Mouse (Mus musculus) liver, adult 2 months (tissue): ENCODE data around the gene Il1b.

ENCODE experiments used
- CTCF ChIP-seq: fragments of 200-500 bp; IDR thresholded peaks from 2 replicates; pipeline ENCODE4 v1.5.1; 2011; ENCODE audit warnings: low read depth, low read length, control low read depth
- POLR2A ChIP-seq: fragments of 200-500 bp; IDR thresholded peaks from 2 replicates; pipeline ENCODE4 v1.6.1; 2011; ENCODE audit warnings: low read length, control low read depth; ENCODE audit not compliant: insufficient read depth; ENCODE audit errors: extremely low read depth

DNA sequence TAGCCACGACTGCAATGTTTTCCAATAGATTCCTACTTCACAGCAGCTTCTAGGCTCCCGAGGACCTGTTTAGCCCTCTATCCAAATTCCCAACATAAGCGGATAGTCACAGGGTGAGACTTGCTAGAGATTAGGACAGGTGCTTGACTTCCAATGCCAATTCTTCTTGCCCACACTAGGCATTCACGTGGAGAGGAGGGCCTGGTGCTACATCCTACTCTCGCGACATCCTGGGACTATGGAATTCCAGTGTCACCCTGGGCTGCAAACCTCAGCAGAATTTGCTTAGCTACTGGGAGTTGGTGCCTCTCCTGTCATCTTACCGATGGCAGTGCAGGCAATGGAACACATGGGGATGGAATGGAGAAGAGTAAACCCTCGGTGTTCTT, 13.3 kb upstream of the Il1b start:
- no peak for TF ChIP-seq CTCF
- TF ChIP-seq POLR2A, result no peak
